13 mouse cellular contexts compared by ENCODE assay signal in genomic region chr16:9753045-9753444, GRCm38 (mm10).
A peak's percentile ranks its signal among the peaks of the same experiment; 100 is the strongest.
DNase-seq lines count a peak whose midpoint lies in the region; ATAC-seq and TF ChIP-seq lines count a peak whose summit lies in the region.
"Had no signal": no experiment of that assay in that cellular context is flagged by ENCODE, and none has a peak within 500 bp of the region (broad histone marks: within the 10 kb centered on the region; RNA-seq: fewer than 3 reads in every experiment).

No protein-coding gene starts in this region.

- no peaks in the 10 kb centered on the region for H3K36me3 ChIP-seq in hindbrain, postnatal 0 days (ENCODE audit: insufficient read depth, low read length)
- H3K36me3 ChIP-seq in hindbrain, embryonic 10.5 days, result no peaks in the 10 kb centered on the region
- H3K36me3 ChIP-seq in forebrain, postnatal 0 days (ENCODE audit: insufficient read depth), result no peaks in the 10 kb centered on the region
- H3K36me3 ChIP-seq: liver, embryonic 15.5 days; midbrain, embryonic 10.5 days; neural tube, embryonic 12.5 days had no signal

- TF ChIP-seq CTCF in hindbrain, postnatal 0 days (IDR thresholded peaks at IDR 0.05; ENCODE audit: low read depth), result no peak
- TF ChIP-seq CTCF in forebrain, postnatal 0 days (IDR thresholded peaks at IDR 0.05; ENCODE audit: low read depth), result no peak

- WGBS in hindbrain, postnatal 0 days, result 51% methylated on average over 9 of the region's 9 CpGs
- WGBS in hindbrain, embryonic 10.5 days, result 92% methylated on average over 9 of the region's 9 CpGs
- WGBS in forebrain, postnatal 0 days, result 52% methylated on average over 9 of the region's 9 CpGs

- H3K9me3 ChIP-seq in hindbrain, postnatal 0 days (ENCODE audit: low read length), result no peaks in the 10 kb centered on the region
- H3K9me3 ChIP-seq in hindbrain, embryonic 10.5 days, result no peaks in the 10 kb centered on the region
- no peaks in the 10 kb centered on the region for H3K9me3 ChIP-seq in forebrain, postnatal 0 days (ENCODE audit: low read length)
- H3K9me3 ChIP-seq: liver, embryonic 15.5 days; midbrain, embryonic 10.5 days; neural tube, embryonic 12.5 days had no signal

- H3K27ac ChIP-seq in hindbrain, postnatal 0 days, result no peak overlapping the region
- no peak overlapping the region for H3K27ac ChIP-seq in hindbrain, embryonic 10.5 days
- H3K27ac ChIP-seq in forebrain, postnatal 0 days (ENCODE audit: low read depth, low read length), result no peak overlapping the region
- H3K27ac ChIP-seq: heart, adult 2 months; liver, embryonic 15.5 days; midbrain, embryonic 10.5 days; neural tube, embryonic 12.5 days had no signal

- no peak overlapping the region for H3K9ac ChIP-seq in hindbrain, postnatal 0 days (replicated peaks; ENCODE audit: low read length)
- no peak overlapping the region for H3K9ac ChIP-seq in forebrain, postnatal 0 days
- H3K9ac ChIP-seq: liver, embryonic 15.5 days; neural tube, embryonic 12.5 days had no signal

- peak; percentile 70 for DNase-seq in hindbrain, postnatal 0 days (ENCODE audit: low spot score)
- no peak for DNase-seq in hindbrain, embryonic 10.5 days (ENCODE audit: low spot score)
- DNase-seq in cerebellum, adult 18-20 months, result peak; percentile 83 to 87
- DNase-seq in forebrain, postnatal 0 days, result peak; percentile 85
- DNase-seq in left cerebral cortex, postnatal 4 days, result peak; percentile 76
- DNase-seq in frontal cortex, postnatal 14 days (ENCODE audit: low spot score in 2 of 2), result no peak
- no peak for DNase-seq in testis, postnatal 14 days (ENCODE audit: low spot score)
- DNase-seq in gastrocnemius, postnatal 25 days, result no peak
- DNase-seq: heart, adult 2 months; heart, postnatal 4 days had no signal

- peak overlapping the region; percentile 5; the same call in 1 of the 2 replicates for H3K4me2 ChIP-seq in hindbrain, postnatal 0 days (ENCODE audit: low read depth, low read length)
- H3K4me2 ChIP-seq in forebrain, postnatal 0 days (ENCODE audit: low read depth), result no peak overlapping the region
- H3K4me2 ChIP-seq: liver, embryonic 15.5 days; neural tube, embryonic 12.5 days had no signal

- no peak overlapping the region for H3K4me3 ChIP-seq in hindbrain, postnatal 0 days (ENCODE audit: low read length)
- H3K4me3 ChIP-seq in hindbrain, embryonic 10.5 days, result no peak overlapping the region
- H3K4me3 ChIP-seq in forebrain, postnatal 0 days (ENCODE audit: low read depth, low read length), result no peak overlapping the region
- H3K4me3 ChIP-seq: heart, adult 2 months; liver, embryonic 15.5 days; midbrain, embryonic 10.5 days; neural tube, embryonic 12.5 days had no signal

- ATAC-seq in hindbrain, postnatal 0 days, result peak; percentile 57
- peak; percentile 54 for ATAC-seq in forebrain, postnatal 0 days

- intact Hi-C loops in left cerebral cortex, postnatal 4 days (cut with DNase I), result no loop called here

- peaks cover 5% of the 10 kb centered on the region; the same call in 1 of the 2 replicates for H3K4me1 ChIP-seq in hindbrain, postnatal 0 days (ENCODE audit: insufficient read depth, low read length)
- 0 out of 2 replicates have a peak, but pooled peaks cover 4% of the 10 kb centered on the region for H3K4me1 ChIP-seq in hindbrain, embryonic 10.5 days (replicated peaks)
- H3K4me1 ChIP-seq in forebrain, postnatal 0 days (ENCODE audit: insufficient read depth), result peaks cover 4% of the 10 kb centered on the region; the same call in 1 of the 2 replicates
- H3K4me1 ChIP-seq: liver, embryonic 15.5 days; neural tube, embryonic 12.5 days had no signal

- no peaks in the 10 kb centered on the region for H3K27me3 ChIP-seq in hindbrain, postnatal 0 days (ENCODE audit: insufficient read depth, low read length)
- H3K27me3 ChIP-seq in hindbrain, embryonic 10.5 days (ENCODE audit: insufficient read depth, poor library complexity, severe bottlenecking), result no peaks in the 10 kb centered on the region
- H3K27me3 ChIP-seq in forebrain, postnatal 0 days (ENCODE audit: insufficient read depth, low read length), result no peaks in the 10 kb centered on the region
- H3K27me3 ChIP-seq: liver, embryonic 15.5 days; neural tube, embryonic 12.5 days had no signal

Comparison
In these comparisons a context has a peak if more than half of its experiments do, and no peak if none do; other contexts are left out.
1. DNase-seq: peak in hindbrain, postnatal 0 days (single experiment), cerebellum, adult 18-20 months (2 of 2), forebrain, postnatal 0 days (single experiment) and left cerebral cortex, postnatal 4 days (single experiment); none in hindbrain, embryonic 10.5 days (single experiment), frontal cortex, postnatal 14 days (0 of 2), testis, postnatal 14 days (single experiment) and gastrocnemius, postnatal 25 days (single experiment).